Mouse (Mus musculus): ENCODE data around the gene Chl1.

DNA sequence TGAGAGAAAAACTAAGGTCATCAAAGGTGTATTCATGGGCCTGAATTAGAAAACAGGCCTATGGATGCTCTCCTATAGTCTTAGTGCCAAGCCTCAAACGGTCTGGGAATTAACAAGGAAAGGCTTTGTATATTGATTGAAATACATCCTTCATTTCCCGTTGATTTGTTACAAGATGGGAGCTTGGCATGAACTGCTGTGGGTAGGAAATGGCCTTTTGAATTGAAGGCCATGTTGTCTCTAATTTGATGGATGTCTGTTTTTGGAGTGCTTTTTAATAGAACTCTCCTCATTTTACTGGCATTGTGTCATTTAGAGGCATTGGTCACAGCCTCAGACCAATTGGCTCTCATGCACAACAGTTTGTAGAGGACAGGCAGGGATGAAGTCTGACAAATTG is 49.0 kb downstream of the Chl1 start:
- TF ChIP-seq CTCF (IDR thresholded peaks at IDR 0.05) (no peak), EP300 (IDR thresholded peaks at IDR 0.05) (no peak)

Data from lung, postnatal 0 days (tissue).